Mouse (Mus musculus): ENCODE data around the gene Olfr275.
"Not testable (repeated sequence)": the region's sequence is repeated elsewhere in the genome, so short reads cannot be mapped to it uniquely, and the experiment has no call there.

Gene Olfr275

DNA sequence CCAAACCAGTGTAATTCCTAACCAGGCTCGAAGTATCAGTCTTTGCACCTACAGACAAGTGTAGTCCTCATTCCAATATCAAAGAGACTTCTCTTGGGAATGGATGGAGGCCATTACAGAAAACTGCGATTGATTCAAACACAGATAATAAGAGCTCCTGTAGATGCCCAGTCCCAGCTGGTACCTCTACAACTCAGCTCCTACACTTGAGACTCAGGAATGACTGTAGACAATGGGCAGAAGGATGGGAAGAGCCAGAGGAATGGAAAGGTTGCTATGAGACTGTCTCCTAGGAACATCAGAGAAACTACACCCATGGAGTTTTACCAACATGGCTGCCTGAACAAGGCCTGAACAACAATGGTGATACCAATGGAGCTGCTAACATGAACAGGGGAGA is at the start of gene Olfr275:
TSS of gene Olfr275 (plus strand) at position 301 of the 400 bp plus-strand sequence.
- CTCF ChIA-PET = no interaction called here

DNA sequence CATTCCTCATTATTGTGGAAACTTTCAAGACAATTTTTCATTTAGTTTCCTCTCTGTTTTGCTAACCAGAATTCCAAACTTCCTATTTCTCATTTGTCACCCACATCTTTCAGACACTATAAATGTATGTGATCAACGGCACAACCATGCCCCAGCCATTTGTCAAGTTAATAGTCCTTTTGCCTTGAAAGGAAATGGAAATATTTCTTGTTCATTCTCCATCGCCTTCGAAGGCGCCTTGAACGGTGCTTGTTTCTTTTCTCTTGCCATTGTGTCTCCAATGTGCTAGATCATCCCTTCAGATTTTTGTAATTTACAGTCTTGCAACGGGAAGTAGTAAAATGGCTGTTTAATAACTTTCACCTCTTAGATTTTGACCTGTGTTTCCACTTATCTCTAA is 48.8 kb upstream of the Olfr275 start:
- CTCF ChIA-PET = no interaction called here

DNA sequence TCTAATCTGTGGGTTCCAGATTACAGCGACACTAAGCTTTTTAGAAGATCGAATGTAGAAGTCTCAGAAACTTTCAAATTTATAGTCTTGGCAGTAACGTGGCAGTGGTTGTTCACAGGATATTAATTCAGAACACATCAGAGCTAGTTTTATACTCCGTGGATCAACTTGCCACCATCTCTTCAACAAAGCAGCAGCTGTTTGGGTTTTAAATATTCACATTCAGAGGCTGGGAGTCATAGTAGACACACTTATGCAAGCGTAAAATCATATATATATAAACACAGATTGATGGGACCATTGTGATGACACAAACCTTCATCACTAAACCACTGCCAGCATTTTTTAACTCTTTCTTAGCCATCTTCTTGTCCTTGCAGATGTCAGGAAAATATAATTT is 42.2 kb upstream of the Olfr275 start:
- CTCF ChIA-PET = no interaction called here

DNA sequence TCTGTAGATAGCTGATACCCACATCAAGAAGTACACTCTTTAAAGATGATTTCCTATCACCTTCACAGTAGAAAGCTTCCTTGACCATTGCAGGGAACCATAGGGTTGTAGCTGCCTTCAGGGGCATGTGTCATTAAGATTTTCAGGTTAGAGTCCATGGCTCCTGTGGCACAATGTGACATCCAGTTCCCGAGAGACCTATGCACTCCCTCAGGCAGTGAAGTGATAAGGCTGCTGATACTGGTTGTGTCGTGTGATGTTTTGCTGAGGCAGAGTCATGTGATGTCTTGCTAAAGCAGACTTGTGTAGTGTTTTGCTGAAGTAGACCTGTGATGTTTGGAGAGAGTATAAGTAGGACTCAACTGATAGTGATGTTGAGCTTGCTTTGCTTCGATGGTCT is 14.4 kb upstream of the Olfr275 start:
- CTCF ChIA-PET = no interaction called here

DNA sequence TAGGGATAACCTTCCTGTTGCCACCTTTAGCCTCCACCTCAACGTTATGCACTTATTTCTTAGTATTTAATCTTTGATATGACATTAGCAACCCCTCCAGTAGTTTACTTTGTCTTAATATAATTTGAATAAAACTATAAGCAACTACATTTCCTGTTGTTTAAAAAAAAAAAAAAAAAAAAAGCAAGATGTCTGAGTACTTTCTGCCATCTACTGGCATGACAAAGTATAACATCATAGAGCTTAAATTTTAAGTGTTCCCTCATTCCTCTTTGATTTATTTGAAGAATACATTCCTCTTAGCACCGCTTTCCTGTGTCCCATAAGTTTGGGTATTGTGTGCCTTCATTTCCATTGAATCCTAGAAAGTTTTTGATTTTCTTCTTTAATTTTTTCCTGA is 2.5 kb upstream of the Olfr275 start:
- CTCF ChIA-PET = no interaction called here

DNA sequence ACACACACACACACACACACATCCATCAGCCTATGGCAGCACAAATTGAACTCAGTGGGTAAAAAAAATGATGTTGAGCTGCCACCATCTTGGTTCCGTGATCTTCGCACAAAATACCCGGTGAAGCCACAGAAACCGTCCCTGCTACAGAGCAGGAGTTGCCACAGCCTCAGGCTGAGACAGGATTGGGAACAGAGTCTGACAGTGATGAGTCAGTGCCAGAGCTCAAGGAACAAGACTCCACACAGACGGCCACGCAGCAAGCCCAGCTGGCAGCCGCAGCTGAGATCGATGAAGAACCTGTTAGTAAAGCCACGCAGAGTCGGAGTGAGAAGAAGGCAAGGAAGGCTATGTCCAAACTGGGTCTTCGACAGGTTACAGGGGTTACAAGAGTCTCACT is 7.0 kb downstream of the Olfr275 start:
- CTCF ChIA-PET = no interaction called here

DNA sequence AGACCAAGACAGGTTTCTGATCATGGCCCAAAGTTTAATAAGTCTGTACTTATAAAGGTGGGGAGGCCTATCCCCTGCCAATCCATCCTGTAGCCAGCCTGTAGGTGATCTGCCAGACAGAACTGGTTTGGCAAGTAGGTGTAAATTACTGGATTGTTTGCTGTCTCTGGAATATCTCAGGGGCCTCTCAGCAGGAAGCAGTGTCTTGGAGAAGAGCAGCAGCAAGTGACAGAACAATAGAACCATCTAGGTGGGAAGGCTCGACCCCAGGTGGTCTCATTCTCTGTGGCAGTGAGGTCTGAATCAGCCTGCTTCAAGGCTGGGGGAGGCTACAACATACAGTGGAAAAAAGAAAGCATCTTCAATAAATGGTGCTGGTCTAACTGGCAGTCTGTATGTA is 31.0 kb downstream of the Olfr275 start:
- CTCF ChIA-PET = not testable (repeated sequence)

DNA sequence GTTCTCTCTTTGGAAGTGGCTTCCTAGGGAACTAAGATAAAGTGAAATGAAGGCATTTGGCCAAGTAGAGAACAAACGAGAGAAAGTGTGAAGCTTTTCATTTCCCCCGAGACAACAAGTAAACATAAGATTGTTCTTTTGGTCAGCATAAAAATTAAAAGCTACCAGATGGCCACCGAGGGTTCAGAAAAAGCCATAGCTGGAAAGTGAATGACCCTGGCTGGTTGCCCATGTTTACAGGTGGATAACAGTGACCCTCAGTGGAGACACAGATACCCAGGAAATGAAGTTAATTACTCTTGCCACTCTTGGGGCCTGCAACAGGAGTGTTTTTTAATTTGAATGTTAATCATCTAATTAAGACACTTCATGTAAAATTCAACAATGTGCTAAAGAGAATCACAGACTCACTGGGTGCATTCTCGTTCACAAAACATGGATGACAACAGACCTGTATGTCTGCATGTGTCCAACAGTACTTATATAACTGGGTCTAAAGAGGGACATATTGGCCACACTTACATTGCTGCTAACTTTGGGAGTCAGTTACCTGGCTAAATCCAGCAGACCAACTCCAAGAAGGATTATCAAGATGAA is 34.7 kb downstream of the Olfr275 start:
- CTCF ChIA-PET = no interaction called here

DNA sequence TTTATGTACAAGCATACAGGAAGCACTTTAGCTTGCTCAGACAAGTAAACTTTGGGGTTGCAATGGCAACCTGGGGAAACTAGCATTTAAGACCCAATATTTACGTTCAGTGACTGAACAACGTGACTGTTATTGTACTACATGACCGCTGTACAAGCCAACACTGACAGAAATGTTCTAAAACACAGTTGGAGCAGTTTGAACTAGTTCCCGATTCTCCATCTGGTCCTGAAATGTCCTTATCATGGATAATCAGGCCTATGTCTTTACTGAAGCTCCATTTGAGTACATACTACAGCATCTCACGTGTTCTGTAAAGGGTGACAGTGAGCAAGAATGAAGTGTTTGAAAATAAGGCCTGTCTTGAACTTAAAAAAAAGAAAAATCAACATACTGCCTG is 35.3 kb downstream of the Olfr275 start:
- CTCF ChIA-PET = no interaction called here

DNA sequence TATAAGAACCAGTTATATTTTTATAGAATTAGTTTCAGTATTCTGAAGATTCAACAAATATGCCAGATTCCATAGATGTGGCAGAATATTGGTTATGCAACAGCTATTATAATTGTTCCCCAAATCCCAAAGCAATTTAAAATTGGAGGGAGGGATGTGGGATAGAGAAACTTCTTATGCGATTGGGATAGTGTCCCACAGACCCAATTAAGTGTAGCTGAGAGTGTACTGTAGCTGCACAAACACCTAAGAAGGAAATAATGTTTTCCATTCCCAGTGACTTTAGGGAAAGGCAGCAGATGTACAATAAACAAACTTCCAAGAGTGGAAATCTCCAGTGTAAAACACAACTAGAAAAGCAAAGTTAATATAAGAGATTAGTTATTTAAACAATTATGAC is 44.7 kb downstream of the Olfr275 start, which contains the start of gene Olfr273:
TSS of gene Olfr273 (minus strand) at position 101 of the 400 bp plus-strand sequence.
- CTCF ChIA-PET = no interaction called here

DNA sequence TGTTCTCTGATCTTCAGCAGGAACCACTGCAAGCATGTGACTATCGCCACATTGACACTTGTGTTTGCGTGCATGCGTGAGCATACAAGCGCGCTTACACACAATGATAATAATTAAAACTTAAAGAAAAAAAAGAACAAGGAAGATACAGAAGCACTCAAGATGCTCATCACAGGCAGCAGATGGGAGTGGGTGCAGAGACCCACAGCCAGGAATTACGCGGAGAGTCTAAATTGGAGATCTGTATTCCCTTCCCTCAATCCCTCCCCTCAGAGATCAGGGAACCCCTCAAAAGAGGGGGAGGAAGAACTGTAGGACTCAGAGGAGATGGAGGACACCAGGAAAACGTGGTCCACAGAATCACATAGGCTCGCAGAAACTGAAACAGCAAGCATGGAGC is 49.8 kb downstream of the Olfr275 start:
- CTCF ChIA-PET = no interaction called here

Measured in spleen, embryonic (tissue).